Mouse (Mus musculus) forelimb bud, embryonic 11.5 days (tissue): ENCODE measurements around the gene Eif4a1.
"Not testable (repeated sequence)": the region's sequence is repeated elsewhere in the genome, so short reads cannot be mapped to it uniquely, and the experiment has no call there.

Experiments
- DNase-seq: peaks from one replicate; pipeline ENCODE4 v3.0.0-alpha.2; 2012; ENCODE audit warnings: low read depth, low spot score

Eif4a1 gene

GRCm38 (mm10) chr11:69633128-69633866, 38.9 kb downstream of the Eif4a1 start:
- peak; percentile 36 for DNase-seq

- peak; percentile 100 for DNase-seq
Measured at GRCm38 (mm10) chr11:69632284-69633089, 39.7 kb downstream of the Eif4a1 start, which contains the start of gene Fxr2. Fxr2 (plus strand) TSS chr11:69632990.

GRCm38 (mm10) chr11:69629802-69630201, 42.4 kb downstream of the Eif4a1 start:
- no peak for DNase-seq

- DNase-seq = peak; percentile 89
Measured at GRCm38 (mm10) chr11:69628286-69628685, 43.9 kb downstream of the Eif4a1 start.

GRCm38 (mm10) chr11:69624339-69624738, 47.9 kb downstream of the Eif4a1 start:
- not testable (repeated sequence) for DNase-seq

- no peak for DNase-seq
Measured at GRCm38 (mm10) chr11:69623006-69623405, 49.2 kb downstream of the Eif4a1 start.

- no peak for DNase-seq
Measured at GRCm38 (mm10) chr11:69622406-69622805, 49.8 kb downstream of the Eif4a1 start.

GRCm38 (mm10) chr11:69621571-69622268, 50.5 kb downstream of the Eif4a1 start, which contains the start of gene Sat2:
Sat2 (plus strand) TSS chr11:69622024.
- DNase-seq = peak; percentile 75

GRCm38 (mm10) chr11:69620394-69621081, 51.7 kb downstream of the Eif4a1 start:
- DNase-seq = no peak

- no peak for DNase-seq
Measured at GRCm38 (mm10) chr11:69617805-69618204, 54.4 kb downstream of the Eif4a1 start, which contains the start of gene Shbg. Shbg (minus strand) TSS chr11:69617905.
